Mouse (Mus musculus) stomach, embryonic 16.5 days (tissue): ENCODE measurements around the gene Cars2. TPM values are rescaled to one million over a fixed set of nuclear protein-coding genes. Genes with fewer than 3 reads are reported as not detected.

Experiments
- ATAC-seq: fragments of 200-750 bp; cut with Nextera tagmentation; 2 replicates; pipeline ENCODE4 v1.8.0; 2017; ENCODE audit warnings: moderate number of reproducible peaks, moderate TSS enrichment; ENCODE audit not compliant: insufficient read depth, low FRiP score
- H3K27ac ChIP-seq: fragments of 300-500 bp; sonication (generic); 2 replicates; pipeline ENCODE4 v1.5.1; 2014; ENCODE audit warnings: low read length
- H3K27me3 ChIP-seq: fragments of 300-500 bp; sonication (generic); 2 replicates; pipeline ENCODE4 v1.6.1; 2014; ENCODE audit warnings: low read length, control low read depth, mixed read lengths; ENCODE audit not compliant: control insufficient read depth, insufficient read depth
- H3K36me3 ChIP-seq: fragments of 300-500 bp; sonication (generic); 2 replicates; pipeline ENCODE4 v1.6.1; 2014; ENCODE audit warnings: low read length; ENCODE audit not compliant: control insufficient read depth, insufficient read depth
- H3K4me1 ChIP-seq: fragments of 300-500 bp; sonication (generic); 2 replicates; pipeline ENCODE4 v1.6.1; 2014; ENCODE audit warnings: low read length, control low read depth, mixed read lengths; ENCODE audit not compliant: control insufficient read depth, insufficient read depth
- H3K4me2 ChIP-seq: fragments of 300-500 bp; sonication (generic); 2 replicates; pipeline ENCODE4 v1.6.1; 2014; ENCODE audit warnings: low read depth, low read length, mixed read lengths
- H3K4me3 ChIP-seq: fragments of 300-500 bp; sonication (generic); replicated peaks from 2 replicates; pipeline ENCODE4 v1.5.1; 2014; ENCODE audit warnings: mild to moderate bottlenecking, low read length
- H3K9ac ChIP-seq: fragments of 300-500 bp; sonication (generic); 2 replicates; pipeline ENCODE4 v1.6.1; 2014; ENCODE audit warnings: low read length
- H3K9me3 ChIP-seq: fragments of 300-500 bp; sonication (generic); replicated peaks from 2 replicates; pipeline ENCODE4 v1.6.1; 2016; ENCODE audit warnings: low read length, control low read depth; ENCODE audit not compliant: control insufficient read depth
- WGBS: fragments of 180-500 bp; shearing (Covaris S2); extraction: QIAGEN DNeasy Blood & Tissue Kit; methylation state at CpG from one replicate; pipeline ENCODE4 v1.1.7; 2014; 5-methylcytosine and 5-hydroxymethylcytosine counted together
- polyA plus RNA-seq: library from polyadenylated mRNA; unstranded; fragments of >200 nt; fragmentation: Nextera tagmentation; extraction: Ambion mirVana; gene quantifications from 2 replicates; pipeline ENCODE4 v1.2.1, GENCODE M21; 2015

Cars2 gene
- polyA plus RNA-seq, 1 experiment from 2014 or later, result 26.9 TPM

GRCm38 (mm10) chr8:11547063-11547462 lies 3.5 kb downstream of the Cars2 start:
- no peak overlapping the region for H3K9ac ChIP-seq
- H3K4me2 ChIP-seq, result no peak overlapping the region
- ATAC-seq, result no peak
- no peak overlapping the region for H3K4me3 ChIP-seq
- H3K27me3 ChIP-seq, result no peaks in the 10 kb centered on the region
- peaks cover 5% of the 10 kb centered on the region for H3K4me1 ChIP-seq
- no peak overlapping the region for H3K27ac ChIP-seq
- H3K36me3 ChIP-seq, result 0 out of 2 replicates have a peak, but pooled peaks cover 8% of the 10 kb centered on the region
- H3K9me3 ChIP-seq, result no peaks in the 10 kb centered on the region
- WGBS, result 71% methylated on average over 6 of the region's 6 CpGs

DNA sequence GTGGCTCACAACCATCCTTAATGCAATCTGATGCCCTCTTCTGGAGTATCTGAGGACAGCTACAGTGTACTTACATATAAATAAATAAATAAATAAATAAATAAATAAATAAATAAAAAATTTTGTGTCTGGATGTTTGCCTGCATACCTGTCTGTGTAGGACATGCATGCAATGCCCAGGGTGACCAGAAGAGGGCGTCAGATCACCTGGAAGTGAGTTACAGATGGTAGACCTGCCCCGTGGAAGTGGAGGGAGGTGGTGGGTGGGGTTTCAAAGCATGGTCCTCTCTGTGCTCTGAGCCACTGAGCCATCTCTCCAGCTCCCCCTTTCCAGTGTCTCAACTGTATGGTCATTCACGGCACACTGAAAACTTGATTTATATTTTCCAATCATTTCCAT lies 6.2 kb downstream of the Cars2 start:
- H3K4me2 ChIP-seq, result no peak overlapping the region
- peaks cover 21% of the 10 kb centered on the region for H3K36me3 ChIP-seq
- no peaks in the 10 kb centered on the region for H3K27me3 ChIP-seq
- no peak overlapping the region for H3K4me3 ChIP-seq
- WGBS, result 46% methylated on average over 3 of the region's 3 CpGs
- no peaks in the 10 kb centered on the region for H3K9me3 ChIP-seq
- ATAC-seq, result 0 out of 2 replicates have a peak, but pooled peaks have one; percentile 34
- no peak overlapping the region for H3K27ac ChIP-seq
- no peak overlapping the region for H3K9ac ChIP-seq
- H3K4me1 ChIP-seq, result no peaks in the 10 kb centered on the region

DNA sequence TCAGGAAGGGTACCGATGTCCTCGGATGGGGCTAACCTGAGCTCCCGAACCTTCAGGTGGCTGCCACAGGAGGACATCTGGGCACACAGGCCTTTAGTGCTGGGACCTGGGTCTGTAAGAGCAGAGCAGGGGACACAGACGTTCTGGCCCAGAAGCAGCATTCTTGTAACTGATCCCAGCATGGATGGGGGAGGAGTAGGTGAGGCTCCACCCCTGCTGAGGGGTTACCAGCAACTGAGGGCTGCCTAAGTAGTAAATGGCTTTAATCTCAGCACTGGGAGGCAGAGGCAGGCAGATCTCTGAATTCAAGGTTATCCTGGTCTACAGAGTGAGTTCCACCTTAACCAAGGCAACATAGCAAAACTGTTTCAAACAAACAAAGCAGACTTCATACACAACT lies 7.7 kb downstream of the Cars2 start:
- Histone ChIP-seq H3K4me1 (no peaks in the 10 kb centered on the region), H3K4me3 (no peak overlapping the region), H3K36me3 (peaks cover 23% of the 10 kb centered on the region), H3K27ac (no peak overlapping the region), H3K4me2 (no peak overlapping the region), H3K9ac (no peak overlapping the region), H3K9me3 (no peaks in the 10 kb centered on the region), H3K27me3 (no peaks in the 10 kb centered on the region)
- WGBS, result 82% methylated on average over 4 of the region's 4 CpGs
- ATAC-seq, result no peak

- no peak overlapping the region for H3K4me2 ChIP-seq
- H3K27ac ChIP-seq, result no peak overlapping the region
- no peak overlapping the region for H3K9ac ChIP-seq
- 90% methylated on average over 12 of the region's 12 CpGs for WGBS
- H3K9me3 ChIP-seq, result no peaks in the 10 kb centered on the region
- no peaks in the 10 kb centered on the region for H3K27me3 ChIP-seq
- no peak overlapping the region for H3K4me3 ChIP-seq
- no peak for ATAC-seq
- H3K4me1 ChIP-seq, result no peaks in the 10 kb centered on the region
- peaks cover 23% of the 10 kb centered on the region for H3K36me3 ChIP-seq
These were observed 8.6 kb downstream of the Cars2 start for GRCm38 (mm10) chr8:11542031-11542430.

DNA sequence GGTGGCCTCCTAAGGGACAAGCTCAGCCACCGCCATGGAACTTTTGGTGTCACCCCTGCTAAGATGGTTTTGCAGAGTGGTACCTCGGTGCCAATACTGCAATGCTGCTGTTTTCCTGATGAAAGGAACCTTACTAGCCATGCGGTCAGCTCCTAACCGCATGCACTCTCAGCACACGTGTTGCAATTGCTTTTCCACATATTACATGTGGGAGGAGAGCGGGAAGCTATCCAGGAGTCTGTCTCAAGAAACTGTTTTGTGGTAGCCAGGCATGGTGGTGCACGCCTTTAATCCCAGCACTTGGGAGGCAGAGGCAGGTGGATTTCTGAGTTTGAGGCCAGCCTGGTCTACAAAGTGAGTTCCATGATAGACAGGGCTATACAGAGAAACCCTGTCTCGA lies 10.4 kb downstream of the Cars2 start:
- Histone ChIP-seq H3K36me3 (peaks cover 20% of the 10 kb centered on the region), H3K4me3 (no peak overlapping the region), H3K27me3 (no peaks in the 10 kb centered on the region), H3K4me2 (no peak overlapping the region), H3K27ac (no peak overlapping the region), H3K4me1 (no peaks in the 10 kb centered on the region), H3K9ac (no peak overlapping the region), H3K9me3 (no peaks in the 10 kb centered on the region)
- WGBS, result 91% methylated on average over 8 of the region's 8 CpGs
- no peak for ATAC-seq

DNA sequence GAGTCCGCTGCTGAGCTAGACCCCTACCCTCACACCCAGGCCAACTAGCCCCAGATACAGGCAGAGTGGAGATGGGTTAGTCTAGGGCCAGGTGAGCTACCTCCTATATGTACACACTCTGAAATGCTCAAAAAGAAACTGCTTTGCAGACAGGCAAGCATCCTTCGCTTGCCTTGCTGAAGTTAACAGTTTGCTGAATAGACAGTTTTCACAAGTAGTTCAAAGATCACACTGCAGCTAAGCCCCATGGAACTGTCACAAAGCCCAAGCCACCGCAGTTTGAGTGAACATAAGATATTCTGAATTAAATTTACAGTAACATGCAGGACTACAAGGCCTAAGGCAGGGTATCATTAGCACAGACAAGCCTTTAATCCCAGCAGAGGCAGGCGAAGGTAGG lies 11.5 kb downstream of the Cars2 start:
- ATAC-seq, result no peak
- H3K9ac ChIP-seq, result no peak overlapping the region
- no peak overlapping the region for H3K4me3 ChIP-seq
- WGBS, result 93% methylated on average over 4 of the region's 4 CpGs
- H3K4me1 ChIP-seq, result no peaks in the 10 kb centered on the region
- no peaks in the 10 kb centered on the region for H3K27me3 ChIP-seq
- H3K27ac ChIP-seq, result no peak overlapping the region
- peaks cover 20% of the 10 kb centered on the region for H3K36me3 ChIP-seq
- no peaks in the 10 kb centered on the region for H3K9me3 ChIP-seq
- no peak overlapping the region for H3K4me2 ChIP-seq

DNA sequence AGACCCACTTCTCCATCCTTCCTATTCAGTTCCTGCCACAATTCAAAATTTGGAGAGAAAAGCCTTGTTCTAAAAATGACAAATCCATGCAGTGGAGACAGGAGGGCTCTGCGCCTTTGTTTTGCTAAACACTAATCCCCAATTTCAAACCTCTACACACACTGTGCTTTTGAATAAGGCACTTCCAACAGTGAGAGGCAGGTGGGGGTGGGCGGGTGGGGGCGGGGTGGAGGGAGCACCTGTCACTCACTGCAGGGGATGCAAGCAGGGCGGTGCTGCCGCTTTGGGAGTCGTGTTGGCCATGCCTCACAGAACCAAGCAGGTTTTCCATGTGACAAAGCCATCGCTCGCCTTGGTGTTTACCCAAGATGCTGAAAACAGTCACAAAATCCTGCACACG lies 16.1 kb downstream of the Cars2 start:
- Histone ChIP-seq H3K4me3 (no peak overlapping the region), H3K9ac (no peak overlapping the region), H3K9me3 (no peaks in the 10 kb centered on the region), H3K27ac (no peak overlapping the region), H3K36me3 (peaks cover 11% of the 10 kb centered on the region; the same call in 1 of the 2 replicates), H3K4me1 (no peaks in the 10 kb centered on the region), H3K27me3 (no peaks in the 10 kb centered on the region), H3K4me2 (no peak overlapping the region)
- WGBS, result 60% methylated on average over 9 of the region's 9 CpGs
- no peak for ATAC-seq

GRCm38 (mm10) chr8:11530849-11531248 lies 19.7 kb downstream of the Cars2 start:
- ATAC-seq, result no peak
- 70% methylated on average over 4 of the region's 4 CpGs for WGBS

DNA sequence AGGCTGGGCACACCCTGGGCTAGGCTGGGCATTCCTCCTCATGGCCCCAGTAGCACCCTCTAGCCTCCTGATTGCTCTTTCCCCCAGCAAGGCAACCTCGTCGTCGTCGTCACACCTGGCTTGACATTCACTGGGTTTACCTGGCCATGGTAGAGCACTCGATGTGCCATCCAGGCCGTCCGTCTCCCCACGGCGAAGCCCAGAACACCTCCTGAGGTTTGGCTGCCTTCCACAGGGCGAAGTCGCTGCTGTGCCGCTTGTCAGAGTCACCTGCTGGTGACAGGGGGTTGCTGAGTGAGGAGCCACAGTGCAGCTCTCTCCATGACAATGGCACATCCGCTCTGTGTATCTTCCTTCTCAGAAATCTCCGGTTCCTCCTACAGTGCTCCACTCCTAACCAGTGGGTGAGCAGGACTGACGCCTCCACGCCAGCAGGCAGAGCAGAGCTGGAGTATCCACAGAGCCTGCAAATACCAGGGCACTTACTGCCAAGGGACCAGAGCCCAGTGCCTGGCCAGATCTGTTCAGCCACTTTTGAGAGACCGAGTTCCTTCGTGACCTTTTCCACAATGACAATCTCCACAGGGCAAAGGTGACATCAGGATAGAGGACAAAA lies 20.3 kb downstream of the Cars2 start:
- Histone ChIP-seq H3K9me3 (no peaks in the 10 kb centered on the region), H3K4me3 (no peak overlapping the region), H3K4me1 (no peaks in the 10 kb centered on the region), H3K27me3 (no peaks in the 10 kb centered on the region), H3K9ac (no peak overlapping the region), H3K4me2 (no peak overlapping the region), H3K27ac (no peak overlapping the region), H3K36me3 (peaks cover 8% of the 10 kb centered on the region; the same call in 1 of the 2 replicates)
- WGBS, result 85% methylated on average over 18 of the region's 18 CpGs
- ATAC-seq, result no peak

More at GRCm38 (mm10) chr8:11530849-11531248, 19.7 kb downstream of the Cars2 start:
- Histone ChIP-seq H3K9me3 (no peaks in the 10 kb centered on the region), H3K9ac (no peak overlapping the region), H3K27ac (no peak overlapping the region), H3K4me2 (no peak overlapping the region), H3K4me1 (no peaks in the 10 kb centered on the region), H3K27me3 (no peaks in the 10 kb centered on the region), H3K36me3 (peaks cover 9% of the 10 kb centered on the region; the same call in 1 of the 2 replicates), H3K4me3 (no peak overlapping the region)
